Mouse (Mus musculus): ENCODE results near the gene Folr2.

Folr2 gene

GRCm38 (mm10) chr7:101867482-101867881, 10.5 kb upstream of the Folr2 start:
- ATAC-seq (ENCODE audit: insufficient number of reproducible peaks, low FRiP score, low TSS enrichment): no peak

- ATAC-seq (ENCODE audit: insufficient number of reproducible peaks, low FRiP score, low TSS enrichment): no peak
Observed at GRCm38 (mm10) chr7:101866491-101867265, 9.7 kb upstream of the Folr2 start.

- no peak for ATAC-seq (ENCODE audit: insufficient number of reproducible peaks, low FRiP score, low TSS enrichment)
Observed at GRCm38 (mm10) chr7:101863415-101863814, 6.4 kb upstream of the Folr2 start, which contains the start of gene Anapc15. TSS of gene Anapc15 (plus strand) at chr7:101863715.

GRCm38 (mm10) chr7:101862291-101862690, 5.3 kb upstream of the Folr2 start:
- ATAC-seq (ENCODE audit: insufficient number of reproducible peaks, low FRiP score, low TSS enrichment): no peak

- no peak for ATAC-seq (ENCODE audit: insufficient number of reproducible peaks, low FRiP score, low TSS enrichment)
Observed at GRCm38 (mm10) chr7:101860978-101861377, 4.0 kb upstream of the Folr2 start.

GRCm38 (mm10) chr7:101858362-101858761, 1.4 kb upstream of the Folr2 start:
- no peak for ATAC-seq (ENCODE audit: insufficient number of reproducible peaks, low FRiP score, low TSS enrichment)

GRCm38 (mm10) chr7:101853816-101854215, 3.2 kb downstream of the Folr2 start:
- no peak for ATAC-seq (ENCODE audit: insufficient number of reproducible peaks, low FRiP score, low TSS enrichment)

- no peak for ATAC-seq (ENCODE audit: insufficient number of reproducible peaks, low FRiP score, low TSS enrichment)
Observed at GRCm38 (mm10) chr7:101852846-101853245, 4.1 kb downstream of the Folr2 start.

- ATAC-seq (ENCODE audit: insufficient number of reproducible peaks, low FRiP score, low TSS enrichment): no peak
Observed at GRCm38 (mm10) chr7:101851689-101852088, 5.3 kb downstream of the Folr2 start.

GRCm38 (mm10) chr7:101847934-101848333, 9.1 kb downstream of the Folr2 start:
- no peak for ATAC-seq (ENCODE audit: insufficient number of reproducible peaks, low FRiP score, low TSS enrichment)

GRCm38 (mm10) chr7:101844186-101844585, 12.8 kb downstream of the Folr2 start:
- no peak for ATAC-seq (ENCODE audit: insufficient number of reproducible peaks, low FRiP score, low TSS enrichment)

- peak; percentile 86 for ATAC-seq (ENCODE audit: insufficient number of reproducible peaks, low FRiP score, low TSS enrichment)
Observed at GRCm38 (mm10) chr7:101837606-101838471, 19.2 kb downstream of the Folr2 start, which contains the start of gene Inppl1. TSS of gene Inppl1 (minus strand) at chr7:101838229.

- ATAC-seq (ENCODE audit: insufficient number of reproducible peaks, low FRiP score, low TSS enrichment): no peak
Observed at GRCm38 (mm10) chr7:101837154-101837605, 19.8 kb downstream of the Folr2 start.

- no peak for ATAC-seq (ENCODE audit: insufficient number of reproducible peaks, low FRiP score, low TSS enrichment)
Observed at GRCm38 (mm10) chr7:101836271-101837153, 20.5 kb downstream of the Folr2 start.

GRCm38 (mm10) chr7:101835457-101836109, 21.4 kb downstream of the Folr2 start:
- ATAC-seq (ENCODE audit: insufficient number of reproducible peaks, low FRiP score, low TSS enrichment): no peak

GRCm38 (mm10) chr7:101834903-101835302, 22.1 kb downstream of the Folr2 start:
- no peak for ATAC-seq (ENCODE audit: insufficient number of reproducible peaks, low FRiP score, low TSS enrichment)

GRCm38 (mm10) chr7:101833916-101834584, 22.9 kb downstream of the Folr2 start:
- no peak for ATAC-seq (ENCODE audit: insufficient number of reproducible peaks, low FRiP score, low TSS enrichment)

GRCm38 (mm10) chr7:101833352-101833751, 23.6 kb downstream of the Folr2 start:
- no peak for ATAC-seq (ENCODE audit: insufficient number of reproducible peaks, low FRiP score, low TSS enrichment)

GRCm38 (mm10) chr7:101832372-101832771, 24.6 kb downstream of the Folr2 start:
- ATAC-seq (ENCODE audit: insufficient number of reproducible peaks, low FRiP score, low TSS enrichment): no peak

Measured in cerebellum, adult (tissue).